Mouse (Mus musculus): ENCODE data around the gene Fpr3. TPM values are rescaled to one million over a fixed set of nuclear protein-coding genes. Genes with fewer than 3 reads are reported as not detected.

Fpr3 gene
- polyA plus RNA-seq, 1 experiment from 2014 or later = not detected

DNA sequence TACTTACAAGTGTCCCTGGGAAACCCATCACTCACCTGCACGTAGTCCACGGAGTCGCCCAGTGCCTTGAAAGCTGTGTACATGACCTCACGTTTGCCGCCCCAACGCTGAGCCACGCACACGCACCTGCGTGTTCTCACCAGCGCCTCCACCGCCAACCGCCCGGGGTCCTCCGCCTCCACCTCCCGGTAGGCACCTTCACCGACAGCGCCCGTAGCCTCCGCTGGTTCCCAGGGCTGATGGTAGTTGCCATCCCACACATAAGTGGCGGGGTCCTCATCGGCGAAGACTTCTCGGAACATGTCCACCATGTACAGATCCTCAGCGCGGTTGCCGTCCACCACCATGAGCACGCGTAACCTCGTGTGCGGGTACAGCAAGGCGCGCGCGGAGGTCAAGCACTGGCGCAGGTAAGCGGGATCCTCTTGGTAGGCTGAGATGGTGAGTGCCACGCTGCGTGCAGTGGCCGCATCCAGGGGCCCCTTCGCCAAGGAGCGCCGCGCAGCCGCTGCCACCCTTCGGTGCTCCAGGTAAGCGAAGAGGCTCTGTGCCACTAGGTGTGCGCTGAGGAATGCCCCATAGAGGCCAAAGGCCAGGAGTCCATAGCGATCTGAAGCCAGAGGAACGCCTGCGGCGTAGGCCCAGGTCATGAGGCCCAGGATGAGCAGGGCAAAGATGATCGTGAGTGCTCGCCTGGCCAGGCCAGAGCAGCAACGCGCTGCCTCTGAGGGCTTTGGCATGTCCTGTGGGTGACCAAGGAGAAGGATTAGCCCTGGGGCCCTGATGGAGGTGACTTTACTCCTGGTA is 37.5 kb upstream of the Fpr3 start:
- H3K4me2 ChIP-seq (ENCODE audit: low read length) = peak overlapping the region; percentile 32
- no peaks in the 10 kb centered on the region for H3K27me3 ChIP-seq (replicated peaks; ENCODE audit: control insufficient read depth, insufficient read depth, low read length)
- H3K9me3 ChIP-seq (ENCODE audit: control insufficient read depth, low read length) = no peaks in the 10 kb centered on the region
- H3K36me3 ChIP-seq (ENCODE audit: control insufficient read depth, insufficient read depth) = no peaks in the 10 kb centered on the region
- WGBS = 24% methylated on average over 55 of the region's 55 CpGs
- peak; percentile 41 for ATAC-seq
- H3K9ac ChIP-seq (replicated peaks; ENCODE audit: low read depth, low read length) = 0 out of 2 replicates have a peak overlapping the region, but pooled peaks have one; percentile 17
- no peak overlapping the region for H3K27ac ChIP-seq (ENCODE audit: low read length)
- peak overlapping the region; percentile 19 for H3K4me3 ChIP-seq (replicated peaks; ENCODE audit: low read length)
- peaks cover 4% of the 10 kb centered on the region; the same call in 1 of the 2 replicates for H3K4me1 ChIP-seq (replicated peaks; ENCODE audit: control insufficient read depth, insufficient read depth, low read length)

DNA sequence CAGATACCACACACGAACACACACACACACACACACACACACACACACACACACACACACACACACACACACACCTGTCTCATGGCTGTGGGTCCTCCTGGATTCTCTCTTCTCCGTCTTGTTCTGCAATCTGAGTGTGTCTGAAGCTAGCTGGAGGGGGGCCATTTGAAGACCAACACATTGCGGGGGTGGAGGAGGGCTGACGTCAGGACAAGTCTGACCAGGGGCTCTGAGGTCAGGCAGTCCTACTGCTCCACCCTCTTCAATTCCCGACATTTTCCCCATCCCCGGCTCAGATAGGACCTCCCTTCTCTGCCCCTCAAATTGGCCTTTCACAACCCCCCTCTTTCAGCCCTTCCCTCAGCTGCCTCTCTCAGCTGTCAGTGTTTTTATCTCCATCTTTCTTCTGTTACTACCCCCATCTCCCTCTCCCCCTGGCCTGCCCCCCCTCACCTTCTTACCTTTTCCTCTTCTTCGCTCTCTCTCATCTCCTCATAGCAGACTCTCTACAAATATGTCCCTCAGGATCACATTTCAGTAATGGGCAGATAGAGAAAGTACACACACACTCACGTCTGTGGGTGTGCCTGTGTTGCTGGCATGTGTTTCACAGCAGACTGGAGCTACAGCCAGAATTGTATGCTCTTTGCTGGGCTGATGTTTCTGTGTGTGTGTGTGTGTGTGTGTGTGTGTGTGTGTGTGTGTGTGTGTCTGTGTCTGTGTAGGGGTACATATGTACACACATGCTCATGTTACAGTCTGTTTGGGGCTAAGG is 32.4 kb upstream of the Fpr3 start, which contains the start of gene Has1:
Gene Has1 (minus strand): TSS at position 142 of the 775 bp plus-strand sequence.
- no peak within 1 kb of the TSS for H3K27ac ChIP-seq (ENCODE audit: low read length)
- H3K9me3 ChIP-seq (ENCODE audit: control insufficient read depth, low read length) = no peaks in the 10 kb centered on the region
- H3K36me3 ChIP-seq (ENCODE audit: control insufficient read depth, insufficient read depth) = no peaks in the 10 kb centered on the region
- no peak within 1 kb of the TSS for H3K4me2 ChIP-seq (ENCODE audit: low read length)
- no peaks in the 10 kb centered on the region for H3K27me3 ChIP-seq (replicated peaks; ENCODE audit: control insufficient read depth, insufficient read depth, low read length)
- H3K4me1 ChIP-seq (replicated peaks; ENCODE audit: control insufficient read depth, insufficient read depth, low read length) = peaks cover under 1% of the 10 kb centered on the region; the same call in 1 of the 2 replicates
- WGBS = 70% methylated on average over 8 of the region's 8 CpGs
- no peak within 1 kb of the TSS for H3K4me3 ChIP-seq (replicated peaks; ENCODE audit: low read length)
- H3K9ac ChIP-seq (replicated peaks; ENCODE audit: low read depth, low read length) = no peak within 1 kb of the TSS
- no peak for ATAC-seq

DNA sequence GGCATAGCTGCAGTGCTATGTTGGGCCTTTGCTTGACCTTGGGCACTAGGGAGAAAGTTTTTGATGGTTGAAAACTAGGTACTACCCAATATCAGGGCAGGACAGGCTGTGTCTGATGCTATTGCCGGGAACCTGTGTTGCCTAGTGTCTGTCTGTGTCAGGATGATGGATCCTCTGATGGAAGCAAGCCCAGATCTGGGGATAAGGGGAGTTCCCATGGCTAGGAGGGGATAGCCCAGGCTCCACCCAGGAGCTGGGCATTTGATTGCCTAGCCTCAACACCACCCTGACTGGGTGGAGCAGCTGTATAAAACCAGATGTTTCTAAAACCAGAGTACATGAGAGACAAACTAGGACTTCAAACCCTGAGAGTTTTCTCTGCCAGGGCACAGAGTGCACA is 31.0 kb upstream of the Fpr3 start:
- no peaks in the 10 kb centered on the region for H3K27me3 ChIP-seq (replicated peaks; ENCODE audit: control insufficient read depth, insufficient read depth, low read length)
- no peak overlapping the region for H3K4me3 ChIP-seq (replicated peaks; ENCODE audit: low read length)
- H3K4me1 ChIP-seq (replicated peaks; ENCODE audit: control insufficient read depth, insufficient read depth, low read length) = no peaks in the 10 kb centered on the region
- 97% methylated on average over 1 of the region's 1 CpGs for WGBS
- no peaks in the 10 kb centered on the region for H3K36me3 ChIP-seq (ENCODE audit: control insufficient read depth, insufficient read depth)
- no peak for ATAC-seq
- H3K27ac ChIP-seq (ENCODE audit: low read length) = no peak overlapping the region
- H3K9ac ChIP-seq (replicated peaks; ENCODE audit: low read depth, low read length) = no peak overlapping the region
- no peak overlapping the region for H3K4me2 ChIP-seq (ENCODE audit: low read length)
- no peaks in the 10 kb centered on the region for H3K9me3 ChIP-seq (ENCODE audit: control insufficient read depth, low read length)

DNA sequence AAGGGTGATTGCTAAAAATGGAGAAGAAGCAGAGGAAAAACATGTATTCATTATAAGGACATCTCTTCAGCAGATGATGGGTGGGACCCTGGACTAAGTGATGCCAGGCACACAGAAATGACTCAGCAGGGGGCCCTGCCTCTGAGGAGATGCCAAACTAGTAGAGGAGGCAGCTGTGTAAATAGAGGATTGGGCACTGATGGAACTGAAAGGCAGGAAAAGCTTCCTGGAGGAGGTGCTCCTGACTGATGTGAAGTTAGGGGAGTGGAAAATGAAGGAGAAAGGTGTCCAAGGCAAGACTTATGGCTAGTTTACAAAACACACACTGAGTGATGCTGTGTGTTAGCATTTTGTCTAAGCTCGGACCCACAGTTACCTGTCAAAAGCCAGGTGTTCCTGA is 30.2 kb upstream of the Fpr3 start:
- Histone ChIP-seq H3K4me2 (ENCODE audit: low read length) (no peak overlapping the region), H3K36me3 (ENCODE audit: control insufficient read depth, insufficient read depth) (no peaks in the 10 kb centered on the region), H3K4me1 (replicated peaks; ENCODE audit: control insufficient read depth, insufficient read depth, low read length) (no peaks in the 10 kb centered on the region), H3K27me3 (replicated peaks; ENCODE audit: control insufficient read depth, insufficient read depth, low read length) (no peaks in the 10 kb centered on the region), H3K9me3 (ENCODE audit: control insufficient read depth, low read length) (no peaks in the 10 kb centered on the region), H3K27ac (ENCODE audit: low read length) (no peak overlapping the region), H3K9ac (replicated peaks; ENCODE audit: low read depth, low read length) (no peak overlapping the region), H3K4me3 (replicated peaks; ENCODE audit: low read length) (no peak overlapping the region)
- ATAC-seq = no peak
- 92% methylated on average over 1 of the region's 1 CpGs for WGBS

DNA sequence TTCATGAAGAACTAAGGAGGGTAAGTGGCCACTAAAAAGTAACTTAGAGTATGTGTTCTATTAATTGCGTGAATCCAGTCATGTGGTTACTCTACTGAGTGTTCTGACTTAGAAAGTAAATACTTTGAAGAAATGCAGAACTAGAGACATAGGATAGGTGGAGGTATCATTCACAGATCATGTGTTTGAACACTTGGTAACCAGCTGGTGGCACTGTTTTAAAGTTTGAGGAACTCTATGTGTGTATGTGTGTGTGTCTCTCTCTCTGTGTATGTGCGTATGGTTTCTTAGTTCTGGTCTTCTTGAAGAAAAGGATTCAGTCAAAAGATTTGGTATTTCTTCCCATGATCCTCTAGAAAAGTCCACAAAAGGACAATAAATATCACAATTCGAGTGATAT is 27.5 kb upstream of the Fpr3 start:
- no peak overlapping the region for H3K27ac ChIP-seq (ENCODE audit: low read length)
- no peaks in the 10 kb centered on the region for H3K27me3 ChIP-seq (replicated peaks; ENCODE audit: control insufficient read depth, insufficient read depth, low read length)
- no peak overlapping the region for H3K4me2 ChIP-seq (ENCODE audit: low read length)
- no peaks in the 10 kb centered on the region for H3K9me3 ChIP-seq (ENCODE audit: control insufficient read depth, low read length)
- no peaks in the 10 kb centered on the region for H3K4me1 ChIP-seq (replicated peaks; ENCODE audit: control insufficient read depth, insufficient read depth, low read length)
- no peaks in the 10 kb centered on the region; the same call in 1 of the 2 replicates for H3K36me3 ChIP-seq (ENCODE audit: control insufficient read depth, insufficient read depth)
- H3K4me3 ChIP-seq (replicated peaks; ENCODE audit: low read length) = no peak overlapping the region
- no peak overlapping the region for H3K9ac ChIP-seq (replicated peaks; ENCODE audit: low read depth, low read length)
- no peak for ATAC-seq
- WGBS = 90% methylated on average over 3 of the region's 3 CpGs

DNA sequence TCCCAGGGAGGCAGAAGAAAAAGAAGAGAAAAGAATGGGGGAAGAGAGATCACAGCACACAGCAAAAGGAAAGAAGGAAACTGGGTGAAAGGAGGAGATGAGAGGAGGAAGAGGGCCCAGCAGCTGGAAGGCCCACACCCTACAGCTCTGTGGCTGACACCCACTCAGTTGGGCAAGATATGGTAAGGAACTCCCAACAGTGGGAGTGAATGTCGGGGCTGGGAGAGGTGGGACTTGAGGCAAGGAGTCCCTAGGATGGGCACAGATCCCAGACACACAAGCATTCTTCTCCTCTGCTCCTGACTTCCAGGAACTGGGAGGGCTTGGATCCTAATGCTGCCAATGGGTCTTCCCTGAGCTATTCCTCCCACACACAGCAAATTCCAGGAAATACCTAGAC is 25.3 kb upstream of the Fpr3 start:
- Histone ChIP-seq H3K27me3 (replicated peaks; ENCODE audit: control insufficient read depth, insufficient read depth, low read length) (no peaks in the 10 kb centered on the region), H3K27ac (ENCODE audit: low read length) (no peak overlapping the region), H3K4me3 (replicated peaks; ENCODE audit: low read length) (no peak overlapping the region), H3K9me3 (ENCODE audit: control insufficient read depth, low read length) (no peaks in the 10 kb centered on the region), H3K36me3 (ENCODE audit: control insufficient read depth, insufficient read depth) (no peaks in the 10 kb centered on the region; the same call in 1 of the 2 replicates), H3K9ac (replicated peaks; ENCODE audit: low read depth, low read length) (no peak overlapping the region), H3K4me2 (ENCODE audit: low read length) (no peak overlapping the region), H3K4me1 (replicated peaks; ENCODE audit: control insufficient read depth, insufficient read depth, low read length) (no peaks in the 10 kb centered on the region)
- 67% methylated on average over 1 of the region's 1 CpGs for WGBS
- ATAC-seq = no peak

DNA sequence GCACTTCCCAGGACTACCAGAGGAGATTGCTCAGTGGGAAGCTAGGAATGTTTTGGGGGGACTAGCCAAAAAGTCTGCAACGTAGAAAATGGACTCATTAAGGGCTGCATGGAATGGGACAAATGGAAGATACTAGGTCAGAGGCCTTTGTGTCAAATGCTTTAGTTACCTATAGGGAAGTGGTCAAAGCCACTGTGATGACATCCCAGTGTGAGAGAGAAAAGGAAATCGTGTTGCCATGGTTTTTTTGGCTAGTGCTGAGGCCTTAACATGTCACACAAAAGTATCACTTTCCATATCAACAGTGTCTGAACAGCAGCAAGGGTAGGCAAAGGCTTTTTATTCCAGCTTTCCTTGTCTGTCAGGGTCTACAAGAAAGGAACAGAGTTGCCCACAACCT is 22.5 kb upstream of the Fpr3 start:
- H3K4me1 ChIP-seq (replicated peaks; ENCODE audit: control insufficient read depth, insufficient read depth, low read length) = no peaks in the 10 kb centered on the region
- no peak for ATAC-seq
- no peaks in the 10 kb centered on the region; the same call in 1 of the 2 replicates for H3K36me3 ChIP-seq (ENCODE audit: control insufficient read depth, insufficient read depth)
- H3K27me3 ChIP-seq (replicated peaks; ENCODE audit: control insufficient read depth, insufficient read depth, low read length) = no peaks in the 10 kb centered on the region
- 66% methylated on average over 2 of the region's 2 CpGs for WGBS
- H3K4me3 ChIP-seq (replicated peaks; ENCODE audit: low read length) = no peak overlapping the region
- H3K4me2 ChIP-seq (ENCODE audit: low read length) = no peak overlapping the region
- H3K9me3 ChIP-seq (ENCODE audit: control insufficient read depth, low read length) = no peaks in the 10 kb centered on the region
- H3K27ac ChIP-seq (ENCODE audit: low read length) = no peak overlapping the region
- no peak overlapping the region for H3K9ac ChIP-seq (replicated peaks; ENCODE audit: low read depth, low read length)

DNA sequence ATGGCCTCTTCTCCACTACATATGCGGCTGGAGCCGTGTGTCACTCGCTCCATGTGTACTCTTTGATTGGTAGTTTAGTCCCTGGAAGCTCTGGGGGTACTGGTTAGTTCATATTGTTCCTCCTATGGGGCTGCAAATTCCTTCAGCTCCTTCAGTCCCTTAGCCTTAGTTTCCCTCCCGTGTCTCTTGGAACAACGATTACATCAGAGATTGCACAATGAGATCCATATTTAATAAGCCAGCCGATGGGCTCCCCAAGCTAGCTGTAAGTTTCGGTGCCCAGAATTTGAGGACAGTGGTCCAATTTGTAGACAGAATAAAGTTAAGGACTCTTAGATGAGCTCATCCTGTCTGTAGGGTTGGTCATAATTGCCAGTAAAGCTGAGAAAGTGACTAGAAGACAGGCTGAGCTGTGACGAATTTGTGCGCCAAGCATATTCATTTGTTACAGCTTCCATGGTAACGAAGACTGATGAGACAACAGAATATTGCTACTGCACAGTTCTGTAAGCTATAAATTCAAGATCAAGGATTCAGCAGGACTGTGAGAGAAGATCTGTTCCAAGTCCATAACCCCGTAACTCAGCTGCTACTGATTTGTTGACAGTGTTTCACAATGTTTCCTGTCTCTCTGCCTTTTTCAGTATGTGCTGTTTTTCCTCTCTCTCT is 20.7 kb upstream of the Fpr3 start:
- ATAC-seq = peak; percentile 33; the same call in 1 of the 2 replicates
- Histone ChIP-seq H3K27me3 (replicated peaks; ENCODE audit: control insufficient read depth, insufficient read depth, low read length) (no peaks in the 10 kb centered on the region), H3K36me3 (ENCODE audit: control insufficient read depth, insufficient read depth) (no peaks in the 10 kb centered on the region; the same call in 1 of the 2 replicates), H3K27ac (ENCODE audit: low read length) (no peak overlapping the region), H3K4me1 (replicated peaks; ENCODE audit: control insufficient read depth, insufficient read depth, low read length) (no peaks in the 10 kb centered on the region), H3K9me3 (ENCODE audit: control insufficient read depth, low read length) (no peaks in the 10 kb centered on the region), H3K9ac (replicated peaks; ENCODE audit: low read depth, low read length) (no peak overlapping the region), H3K4me2 (ENCODE audit: low read length) (no peak overlapping the region), H3K4me3 (replicated peaks; ENCODE audit: low read length) (no peak overlapping the region)
- WGBS = 87% methylated on average over 11 of the region's 11 CpGs
